Comparison of ENCODE assay signal across 8 mouse cellular contexts in genomic region chr6:122491557-122491956, GRCm38 (mm10). TPM values are rescaled to one million over a fixed set of nuclear protein-coding genes. Genes with fewer than 3 reads are reported as not detected.
DNase-seq lines count a peak whose midpoint lies in the region; ATAC-seq lines count a peak whose summit lies in the region.

No protein-coding gene starts in this region.

- WGBS in heart, embryonic 11.5 days (ENCODE audit: insufficient replicate concordance), result under 1% methylated on average over 16 of the region's 16 CpGs
- under 1% methylated on average over 16 of the region's 16 CpGs for WGBS in midbrain, embryonic 15.5 days
- under 1% methylated on average over 16 of the region's 16 CpGs for WGBS in stomach, embryonic 14.5 days

- DNase-seq in thymus, postnatal 14 days, result peak; percentile 14
- no peak for DNase-seq in thymus, adult 18-20 months
- DNase-seq in embryo, embryonic 9.5 days (ENCODE audit: extremely low spot score), result peak; percentile 93
- peak; percentile 80 to 86 for DNase-seq in kidney, adult 8-10 months
- peak; percentile 78 for DNase-seq in liver

- no peaks in the 10 kb centered on the region for H3K9me3 ChIP-seq in heart, embryonic 11.5 days (replicated peaks; ENCODE audit: control insufficient read depth, low read length)
- H3K9me3 ChIP-seq in midbrain, embryonic 15.5 days, result no peaks in the 10 kb centered on the region
- no peaks in the 10 kb centered on the region for H3K9me3 ChIP-seq in stomach, embryonic 14.5 days (ENCODE audit: control insufficient read depth, low read depth, low read length)

- peaks cover 19% of the 10 kb centered on the region for H3K4me1 ChIP-seq in heart, embryonic 11.5 days (ENCODE audit: control insufficient read depth, insufficient read depth, low read length)
- peaks cover 37% of the 10 kb centered on the region for H3K4me1 ChIP-seq in midbrain, embryonic 15.5 days
- 0 out of 2 replicates have a peak, but pooled peaks cover 13% of the 10 kb centered on the region for H3K4me1 ChIP-seq in stomach, embryonic 14.5 days (ENCODE audit: control insufficient read depth, insufficient read depth, low read length)

- no peaks in the 10 kb centered on the region for H3K36me3 ChIP-seq in heart, embryonic 11.5 days (ENCODE audit: control insufficient read depth, insufficient read depth, low read length)
- no peaks in the 10 kb centered on the region for H3K36me3 ChIP-seq in midbrain, embryonic 15.5 days (replicated peaks)
- H3K36me3 ChIP-seq in stomach, embryonic 14.5 days (ENCODE audit: control insufficient read depth, insufficient read depth, low read length), result no peaks in the 10 kb centered on the region

- peak overlapping the region; percentile 83 for H3K4me2 ChIP-seq in heart, embryonic 11.5 days
- peak overlapping the region; percentile 71 for H3K4me2 ChIP-seq in midbrain, embryonic 15.5 days
- peak overlapping the region; percentile 46 for H3K4me2 ChIP-seq in stomach, embryonic 14.5 days (replicated peaks; ENCODE audit: low read depth, low read length)

- H3K27me3 ChIP-seq in heart, embryonic 11.5 days (ENCODE audit: control insufficient read depth, insufficient read depth, low read length), result peaks cover 12% of the 10 kb centered on the region; the same call in 1 of the 2 replicates
- H3K27me3 ChIP-seq in midbrain, embryonic 15.5 days (replicated peaks), result no peaks in the 10 kb centered on the region
- 0 out of 2 replicates have a peak, but pooled peaks cover 2% of the 10 kb centered on the region for H3K27me3 ChIP-seq in stomach, embryonic 14.5 days (ENCODE audit: control insufficient read depth, insufficient read depth, low read length)

- ATAC-seq in heart, embryonic 11.5 days (replicated peaks; ENCODE audit: insufficient number of reproducible peaks, low FRiP score, low TSS enrichment), result peak; percentile 80
- ATAC-seq in midbrain, embryonic 15.5 days (replicated peaks), result peak; percentile 70
- peak; percentile 90 for ATAC-seq in stomach, embryonic 14.5 days (ENCODE audit: insufficient number of reproducible peaks, insufficient read depth, low FRiP score, low read depth)

- H3K4me3 ChIP-seq in heart, embryonic 11.5 days (ENCODE audit: low read depth, low read length), result peak overlapping the region; percentile 50
- H3K4me3 ChIP-seq in midbrain, embryonic 15.5 days, result peak overlapping the region; percentile 40
- peak overlapping the region; percentile 34 for H3K4me3 ChIP-seq in stomach, embryonic 14.5 days (ENCODE audit: low read depth, low read length)

- H3K27ac ChIP-seq in heart, embryonic 11.5 days (ENCODE audit: low read depth, low read length), result peak overlapping the region; percentile 77
- peak overlapping the region; percentile 79 for H3K27ac ChIP-seq in midbrain, embryonic 15.5 days
- peak overlapping the region; percentile 71; the same call in 1 of the 2 replicates for H3K27ac ChIP-seq in stomach, embryonic 14.5 days (ENCODE audit: low read length)

- H3K9ac ChIP-seq in heart, embryonic 11.5 days (ENCODE audit: low read depth, low read length), result peak overlapping the region; percentile 69
- H3K9ac ChIP-seq in midbrain, embryonic 15.5 days, result peak overlapping the region; percentile 38
- peak overlapping the region; percentile 28 for H3K9ac ChIP-seq in stomach, embryonic 14.5 days (replicated peaks; ENCODE audit: low read depth, low read length)

RNA-seq across cellular contexts. Expression of gene Rimklb, which starts 7.0 kb away (rescaled TPM):
- 8.7 and 10.9 TPM in 2 replicates for polyA plus RNA-seq in heart, embryonic 11.5 days (2014; fragmentation: Nextera tagmentation; extraction: Ambion mirVana)
- 120 and 121 TPM in 2 replicates for polyA plus RNA-seq in midbrain, embryonic 15.5 days (2015; fragmentation: Nextera tagmentation; extraction: Ambion mirVana)
- 22.9 and 24.1 TPM in 2 replicates for polyA plus RNA-seq in stomach, embryonic 14.5 days (2014; fragmentation: Nextera tagmentation; extraction: Ambion mirVana)

RNA-seq across cellular contexts. Expression of gene Mfap5, which starts 14.1 kb away (rescaled TPM):
- 5.4 and 5.9 TPM in 2 replicates for polyA plus RNA-seq in heart, embryonic 11.5 days (2014; fragmentation: Nextera tagmentation; extraction: Ambion mirVana)
- polyA plus RNA-seq in midbrain, embryonic 15.5 days (2015; fragmentation: Nextera tagmentation; extraction: Ambion mirVana), result 2.3 and 3.7 TPM in 2 replicates
- polyA plus RNA-seq in stomach, embryonic 14.5 days (2014; fragmentation: Nextera tagmentation; extraction: Ambion mirVana), result 20.5 and 21.1 TPM in 2 replicates

Comparison
In these comparisons a context has a peak if more than half of its experiments do, and no peak if none do; other contexts are left out.
1. DNase-seq: peak in thymus, postnatal 14 days (single experiment), embryo, embryonic 9.5 days (single experiment), kidney, adult 8-10 months (2 of 2) and liver (single experiment); none in thymus, adult 18-20 months (0 of 2).
2. Peak in every context shown above with its lines, with median percentiles within 50 percentile points of each other: ATAC-seq, H3K27ac ChIP-seq, H3K4me2 ChIP-seq, H3K4me3 ChIP-seq and H3K9ac ChIP-seq.